Mouse (Mus musculus) liver, adult 2 months (tissue): ENCODE data around the gene Sned1.

ENCODE experiments used
- CTCF ChIP-seq: fragments of 200-500 bp; IDR thresholded peaks from 2 replicates; pipeline ENCODE4 v1.5.1; 2011; ENCODE audit warnings: low read depth, low read length, control low read depth
- POLR2A ChIP-seq: fragments of 200-500 bp; IDR thresholded peaks from 2 replicates; pipeline ENCODE4 v1.6.1; 2011; ENCODE audit warnings: low read length, control low read depth; ENCODE audit not compliant: insufficient read depth; ENCODE audit errors: extremely low read depth

- TF ChIP-seq POLR2A: peak; percentile 96
- no peak for TF ChIP-seq CTCF
Observed at GRCm38 (mm10) chr1:93235576-93236544, at the start of gene Sned1.
